Mouse (Mus musculus) heart, embryonic 15.5 days (tissue): ENCODE results near the gene Neu2. TPM values are rescaled to one million over a fixed set of nuclear protein-coding genes. Genes with fewer than 3 reads are reported as not detected.

Experiments used
- ATAC-seq: fragments of 200-750 bp; cut with Nextera tagmentation; replicated peaks from 2 replicates; pipeline ENCODE4 v1.8.0; 2017; ENCODE audit warnings: low read depth, moderate TSS enrichment; ENCODE audit not compliant: insufficient number of reproducible peaks, insufficient read depth, low FRiP score
- H3K27ac ChIP-seq: fragments of 300-500 bp; sonication (generic); 2 replicates; pipeline ENCODE4 v1.5.1; 2015; ENCODE audit warnings: mild to moderate bottlenecking, inconsistent platforms
- H3K27me3 ChIP-seq: fragments of 300-500 bp; sonication (generic); 2 replicates; pipeline ENCODE4 v1.6.1; 2015; ENCODE audit warnings: inconsistent platforms
- H3K36me3 ChIP-seq: fragments of 300-500 bp; sonication (generic); 2 replicates; pipeline ENCODE4 v1.6.1; 2015; ENCODE audit warnings: mild to moderate bottlenecking, inconsistent platforms
- H3K4me1 ChIP-seq: fragments of 300-500 bp; sonication (generic); replicated peaks from 2 replicates; pipeline ENCODE4 v1.6.1; 2015; ENCODE audit warnings: inconsistent platforms
- H3K4me2 ChIP-seq: fragments of 300-500 bp; sonication (generic); 2 replicates; pipeline ENCODE4 v1.6.1; 2015; ENCODE audit warnings: inconsistent platforms, mild to moderate bottlenecking, moderate library complexity
- H3K4me3 ChIP-seq: fragments of 300-500 bp; sonication (generic); 2 replicates; pipeline ENCODE4 v1.5.1; 2015; ENCODE audit warnings: mild to moderate bottlenecking, inconsistent platforms
- H3K9ac ChIP-seq: fragments of 300-500 bp; sonication (generic); 2 replicates; pipeline ENCODE4 v1.6.1; 2015; ENCODE audit warnings: mild to moderate bottlenecking, inconsistent platforms
- H3K9me3 ChIP-seq: fragments of 300-500 bp; sonication (generic); replicated peaks from 2 replicates; pipeline ENCODE4 v1.6.1; 2016; ENCODE audit warnings: inconsistent platforms
- WGBS: fragments of 180-500 bp; shearing (Covaris S2); methylation state at CpG from one replicate; pipeline ENCODE4 v1.1.7; 2015; ENCODE audit warnings: mixed read lengths; 5-methylcytosine and 5-hydroxymethylcytosine counted together
- polyA plus RNA-seq: library from polyadenylated mRNA; unstranded; fragments of >200 nt; fragmentation: Nextera tagmentation; extraction: Ambion mirVana; gene quantifications from 2 replicates; pipeline ENCODE4 v1.2.1, GENCODE M21; 2015

The Neu2 gene
- polyA plus RNA-seq, 1 experiment from 2014 or later = 0.53 TPM

DNA sequence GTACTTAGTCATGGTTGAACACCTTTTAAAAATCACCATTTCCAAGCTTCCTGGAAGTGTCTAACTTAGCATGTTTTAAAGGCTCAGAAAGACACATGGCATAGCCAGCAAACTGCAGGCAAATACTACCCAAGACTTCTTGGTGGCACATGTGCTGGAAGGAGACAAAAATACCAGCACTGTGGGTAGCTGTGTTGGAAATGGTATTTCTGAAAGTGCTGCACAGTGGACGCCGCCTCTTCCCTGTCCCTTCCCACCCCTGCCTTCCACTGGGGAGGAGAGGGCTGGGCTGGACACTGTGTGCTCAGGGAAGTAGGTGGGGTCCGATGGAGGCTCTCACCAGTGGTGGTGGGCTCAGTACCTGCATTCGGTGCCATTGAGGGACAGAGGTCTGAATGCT is 4.2 kb upstream of the Neu2 start:
- Histone ChIP-seq H3K4me2 (no peak overlapping the region), H3K27ac (no peak overlapping the region), H3K9ac (no peak overlapping the region), H3K36me3 (no peaks in the 10 kb centered on the region), H3K4me1 (peaks cover 11% of the 10 kb centered on the region), H3K9me3 (no peaks in the 10 kb centered on the region), H3K27me3 (peaks cover 46% of the 10 kb centered on the region), H3K4me3 (no peak overlapping the region)
- WGBS = 81% methylated on average over 4 of the region's 4 CpGs
- ATAC-seq = no peak

DNA sequence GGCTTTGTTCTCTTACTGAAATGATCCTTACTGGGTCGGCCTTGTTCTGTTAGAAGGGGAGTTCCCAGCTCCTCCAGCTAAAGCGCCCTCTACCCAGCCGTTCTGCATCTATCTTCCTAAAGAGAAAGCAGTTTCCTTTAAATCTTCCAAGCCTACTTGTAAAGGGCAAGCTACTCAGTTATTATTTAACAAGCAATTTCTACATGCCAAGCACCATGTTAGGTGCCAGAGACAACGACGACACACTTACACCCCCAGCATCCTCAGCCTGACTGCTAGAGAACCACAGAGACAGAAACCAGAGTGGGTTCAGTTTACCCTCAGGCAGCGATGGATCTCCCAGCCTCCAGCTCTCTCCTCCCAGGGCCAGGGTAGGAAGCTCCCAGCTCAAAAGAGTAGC is 1.8 kb upstream of the Neu2 start:
- no peak for ATAC-seq
- Histone ChIP-seq H3K27ac (no peak overlapping the region), H3K4me1 (peaks cover 11% of the 10 kb centered on the region), H3K4me3 (no peak overlapping the region), H3K36me3 (no peaks in the 10 kb centered on the region), H3K4me2 (no peak overlapping the region), H3K27me3 (peaks cover 63% of the 10 kb centered on the region), H3K9ac (no peak overlapping the region), H3K9me3 (no peaks in the 10 kb centered on the region)
- 59% methylated on average over 6 of the region's 6 CpGs for WGBS

DNA sequence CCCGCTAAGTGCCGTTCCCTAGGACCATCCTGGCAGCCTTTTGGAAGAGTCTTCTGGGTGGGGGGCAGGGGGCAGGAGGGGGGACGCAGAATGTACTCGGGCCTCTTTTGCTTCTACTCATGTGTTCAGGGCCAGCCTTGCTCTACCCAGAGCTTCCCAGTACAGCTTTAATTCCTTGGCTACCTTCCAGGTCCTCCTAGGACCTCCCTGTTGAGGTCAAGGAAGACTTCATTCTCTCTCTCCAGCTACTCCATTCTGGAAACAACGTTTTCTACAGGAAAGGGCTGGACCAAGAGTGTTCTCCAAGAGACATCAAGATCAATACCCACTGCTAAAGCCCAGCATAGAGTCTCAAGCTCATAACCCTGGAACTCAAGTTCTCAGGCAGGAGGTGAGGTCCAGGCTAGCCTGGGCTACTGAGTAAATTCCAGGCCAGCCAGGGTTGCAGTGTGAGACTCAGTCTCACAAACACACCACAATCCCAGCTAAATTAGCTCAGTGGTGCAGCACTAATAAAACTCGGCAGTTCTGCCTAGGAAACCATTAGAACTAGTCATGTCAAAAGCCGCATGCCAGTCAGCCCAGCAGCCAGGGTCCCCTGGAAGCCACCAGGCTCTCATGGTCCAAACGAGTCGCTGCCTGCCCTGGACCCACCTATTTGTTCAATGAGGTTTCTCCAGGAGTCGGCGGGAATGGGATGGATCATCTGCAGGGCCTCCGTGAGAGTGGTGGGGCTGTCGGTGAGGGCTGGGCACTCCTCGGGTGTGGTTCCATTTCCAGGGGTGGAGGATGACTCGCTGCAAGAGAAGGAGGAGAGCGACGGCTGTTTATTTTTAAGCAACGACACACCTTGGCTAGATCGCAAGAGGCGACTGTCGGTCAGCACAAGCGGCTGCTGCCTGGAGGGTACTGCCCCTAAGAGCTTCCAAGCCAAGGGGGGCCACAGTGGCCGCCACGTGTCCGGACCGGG is 813 bp upstream of the Neu2 start:
- Histone ChIP-seq H3K27me3 (peaks cover 63% of the 10 kb centered on the region), H3K4me2 (peak overlapping the region; percentile 100), H3K4me1 (peaks cover 11% of the 10 kb centered on the region), H3K27ac (no peak overlapping the region), H3K4me3 (peak overlapping the region; percentile 67), H3K9me3 (no peaks in the 10 kb centered on the region), H3K36me3 (no peaks in the 10 kb centered on the region), H3K9ac (no peak overlapping the region; the same call in 1 of the 2 replicates)
- no peak for ATAC-seq
- WGBS = 18% methylated on average over 26 of the region's 26 CpGs

DNA sequence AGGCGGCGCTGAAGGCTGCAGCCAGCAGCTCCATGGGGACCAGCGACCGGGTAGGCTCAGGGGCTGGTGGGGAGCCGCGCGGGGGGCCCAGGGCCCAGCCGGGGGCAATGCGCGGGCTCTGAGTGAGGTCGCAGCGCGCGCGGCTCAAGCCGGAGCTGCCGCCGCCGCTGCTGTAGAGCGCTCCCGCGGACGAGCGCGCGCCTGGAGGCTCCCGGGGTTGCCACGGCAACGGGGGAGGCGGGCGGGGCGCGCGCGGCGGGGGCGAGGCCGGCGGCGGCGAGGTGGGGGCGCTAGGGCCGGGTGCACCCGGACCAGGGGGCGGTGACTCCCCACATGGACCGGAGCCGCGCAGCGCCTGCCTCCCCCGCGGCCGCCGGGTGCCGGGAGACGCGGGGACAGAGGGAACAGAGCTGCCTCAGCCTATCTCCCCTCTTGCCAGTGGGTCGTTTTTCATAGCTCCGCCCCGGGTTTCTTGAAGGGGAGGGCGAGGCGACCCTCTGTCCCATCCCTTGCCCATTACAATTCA is 540 bp downstream of the Neu2 start:
- Histone ChIP-seq H3K4me2 (peak overlapping the region; percentile 100), H3K4me3 (peak overlapping the region; percentile 67), H3K27ac (no peak overlapping the region), H3K4me1 (peaks cover 11% of the 10 kb centered on the region), H3K27me3 (peaks cover 56% of the 10 kb centered on the region), H3K9ac (peak overlapping the region; percentile 52), H3K36me3 (no peaks in the 10 kb centered on the region), H3K9me3 (no peaks in the 10 kb centered on the region)
- WGBS = under 1% methylated on average over 33 of the region's 61 CpGs
- peak; percentile 61 for ATAC-seq

DNA sequence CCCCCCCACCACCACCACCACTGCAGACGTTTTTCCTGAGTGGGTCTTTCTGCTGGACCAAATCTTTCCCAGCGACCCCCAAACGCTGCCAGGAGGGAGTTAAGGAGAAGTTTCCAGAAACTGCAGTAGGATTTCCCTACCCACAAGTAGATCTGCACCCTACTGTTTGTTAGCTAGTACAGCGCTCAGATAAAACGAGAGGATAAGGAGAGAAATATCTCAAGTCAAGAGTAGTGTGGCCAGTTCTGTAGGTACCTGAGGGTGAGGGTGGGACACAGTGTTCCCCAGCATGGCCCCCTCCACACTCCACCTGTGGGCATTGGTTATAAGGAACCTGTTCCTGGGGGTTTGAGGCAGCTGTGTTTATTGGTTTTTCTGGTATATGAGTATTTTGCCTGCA is 1.2 kb downstream of the Neu2 start:
- Histone ChIP-seq H3K36me3 (no peaks in the 10 kb centered on the region), H3K4me2 (peak overlapping the region; percentile 100), H3K9ac (no peak overlapping the region), H3K4me1 (peaks cover 11% of the 10 kb centered on the region), H3K27me3 (peaks cover 58% of the 10 kb centered on the region), H3K9me3 (no peaks in the 10 kb centered on the region), H3K27ac (no peak overlapping the region), H3K4me3 (peak overlapping the region; percentile 67; the same call in 1 of the 2 replicates)
- 20% methylated on average over 5 of the region's 5 CpGs for WGBS
- no peak for ATAC-seq

DNA sequence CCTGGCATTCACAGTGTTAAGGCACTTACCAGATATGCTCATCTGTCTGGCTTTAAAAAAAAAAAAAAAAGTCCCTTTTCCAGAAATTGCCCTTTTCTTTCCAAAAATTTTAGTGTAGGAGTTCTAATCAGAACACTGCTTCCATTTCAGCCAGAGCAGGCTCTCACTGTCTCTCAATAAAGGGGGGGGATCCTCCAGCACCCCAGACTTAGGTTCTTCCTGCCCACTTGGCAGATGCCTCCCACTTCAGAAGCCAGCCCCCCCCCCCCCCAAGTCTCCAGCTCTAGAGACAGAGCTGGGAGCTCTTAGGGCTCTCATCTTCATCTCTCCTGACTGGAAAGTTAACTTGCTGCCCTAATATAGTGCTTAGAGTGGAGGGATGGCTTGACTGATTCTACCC is 10.8 kb downstream of the Neu2 start:
- Histone ChIP-seq H3K36me3 (no peaks in the 10 kb centered on the region), H3K4me2 (0 out of 2 replicates have a peak overlapping the region, but pooled peaks have one; percentile 23), H3K27me3 (peaks cover 2% of the 10 kb centered on the region; the same call in 1 of the 2 replicates), H3K9ac (no peak overlapping the region), H3K4me3 (no peak overlapping the region), H3K9me3 (no peaks in the 10 kb centered on the region), H3K4me1 (0 out of 2 replicates have a peak, but pooled peaks cover 3% of the 10 kb centered on the region), H3K27ac (no peak overlapping the region)
- ATAC-seq = no peak

DNA sequence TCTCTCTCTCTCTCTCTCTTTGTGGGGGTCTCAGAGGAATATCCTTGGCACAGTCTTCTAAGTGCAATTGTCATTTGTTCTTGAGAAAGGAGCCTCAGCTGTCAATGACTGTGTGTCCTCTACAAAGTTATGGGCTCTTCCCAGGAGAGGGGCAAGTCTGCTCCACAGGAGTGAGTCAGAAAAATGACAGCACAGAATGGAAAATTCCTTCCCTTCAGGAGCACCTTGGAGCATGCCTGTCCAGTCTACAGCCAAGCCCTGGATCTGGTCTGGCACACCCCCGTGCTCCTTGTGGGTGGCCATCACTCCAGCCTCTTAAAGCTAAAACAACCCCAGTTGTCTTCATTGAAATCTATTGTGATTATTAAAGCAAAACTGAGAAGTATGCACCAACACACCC is 11.8 kb downstream of the Neu2 start:
- Histone ChIP-seq H3K4me1 (0 out of 2 replicates have a peak, but pooled peaks cover 3% of the 10 kb centered on the region), H3K4me2 (no peak overlapping the region), H3K4me3 (no peak overlapping the region), H3K9me3 (no peaks in the 10 kb centered on the region), H3K27ac (no peak overlapping the region), H3K27me3 (no peaks in the 10 kb centered on the region), H3K9ac (no peak overlapping the region), H3K36me3 (no peaks in the 10 kb centered on the region)
- no peak for ATAC-seq
- WGBS = 46% methylated on average over 1 of the region's 1 CpGs

DNA sequence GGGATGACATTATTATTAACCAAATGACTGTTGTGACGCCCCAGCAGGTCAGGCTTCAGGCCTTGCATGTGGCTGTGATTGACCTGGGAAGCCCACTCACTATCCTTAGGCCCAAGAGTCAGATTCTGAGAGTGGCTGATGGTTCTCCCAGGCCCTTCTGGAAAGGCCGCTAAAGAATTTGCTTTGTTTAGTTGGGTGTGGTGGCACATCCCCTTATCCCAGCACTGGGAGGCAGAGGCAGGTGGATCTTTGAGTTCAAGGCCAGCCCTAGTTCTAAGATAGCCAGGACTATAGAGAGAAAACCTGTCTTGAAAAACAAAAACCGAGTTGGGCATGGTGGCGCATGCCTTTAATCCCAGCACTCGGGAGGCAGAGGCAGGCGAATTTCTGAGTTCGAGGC is 15.4 kb downstream of the Neu2 start:
- no peak for ATAC-seq
- H3K27me3 ChIP-seq = no peaks in the 10 kb centered on the region
- H3K4me1 ChIP-seq = 0 out of 2 replicates have a peak, but pooled peaks cover 3% of the 10 kb centered on the region
- H3K27ac ChIP-seq = no peak overlapping the region
- H3K9me3 ChIP-seq = no peaks in the 10 kb centered on the region
- no peak overlapping the region for H3K9ac ChIP-seq
- H3K4me3 ChIP-seq = no peak overlapping the region
- H3K4me2 ChIP-seq = no peak overlapping the region
- H3K36me3 ChIP-seq = no peaks in the 10 kb centered on the region
- WGBS = 86% methylated on average over 7 of the region's 7 CpGs

DNA sequence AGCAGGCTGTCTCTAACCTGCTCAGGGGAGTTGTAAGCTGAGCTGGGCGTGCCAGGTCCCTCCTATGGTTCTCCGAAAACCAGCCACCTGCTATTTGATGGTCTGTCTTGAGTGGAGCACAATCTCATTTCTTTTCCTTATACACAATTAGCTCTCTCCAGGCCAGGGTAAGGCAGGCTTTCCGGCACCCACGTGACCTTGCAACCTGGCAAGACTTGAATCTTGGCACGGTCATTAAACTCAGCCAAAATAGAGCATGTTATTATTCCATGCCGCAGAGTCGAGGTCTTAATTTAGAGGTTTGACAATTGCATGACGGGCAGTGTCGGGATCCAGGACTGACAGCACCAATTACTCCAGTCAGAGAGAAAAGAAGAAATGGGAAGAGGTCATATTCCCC is 17.5 kb downstream of the Neu2 start:
- H3K27me3 ChIP-seq = no peaks in the 10 kb centered on the region
- no peak for ATAC-seq
- no peak overlapping the region for H3K4me2 ChIP-seq
- 79% methylated on average over 9 of the region's 9 CpGs for WGBS
- H3K36me3 ChIP-seq = no peaks in the 10 kb centered on the region
- no peaks in the 10 kb centered on the region for H3K4me1 ChIP-seq
- H3K27ac ChIP-seq = no peak overlapping the region
- H3K4me3 ChIP-seq = no peak overlapping the region
- no peaks in the 10 kb centered on the region for H3K9me3 ChIP-seq
- H3K9ac ChIP-seq = no peak overlapping the region

DNA sequence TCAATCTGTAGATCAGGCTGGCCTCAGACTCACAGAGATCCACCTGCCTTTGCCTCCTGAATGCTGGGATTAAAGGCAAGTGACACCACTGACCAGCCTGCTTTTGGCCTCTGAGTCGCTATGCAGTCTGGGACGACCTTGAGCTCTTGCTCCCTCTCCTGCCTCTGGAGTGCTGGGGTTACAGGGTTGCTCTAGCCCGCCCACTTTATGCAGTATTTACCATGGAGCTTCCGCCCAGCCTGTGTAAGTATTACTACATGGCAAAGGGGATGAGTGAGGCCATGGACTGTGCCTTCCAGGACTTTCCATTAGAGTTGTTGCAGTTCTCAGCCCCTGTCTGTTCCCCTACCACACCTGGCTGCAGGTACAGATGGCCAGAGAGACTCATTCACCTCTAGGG is 22.7 kb downstream of the Neu2 start:
- H3K36me3 ChIP-seq = no peaks in the 10 kb centered on the region
- WGBS = 75% methylated on average over 4 of the region's 4 CpGs
- ATAC-seq = no peak

DNA sequence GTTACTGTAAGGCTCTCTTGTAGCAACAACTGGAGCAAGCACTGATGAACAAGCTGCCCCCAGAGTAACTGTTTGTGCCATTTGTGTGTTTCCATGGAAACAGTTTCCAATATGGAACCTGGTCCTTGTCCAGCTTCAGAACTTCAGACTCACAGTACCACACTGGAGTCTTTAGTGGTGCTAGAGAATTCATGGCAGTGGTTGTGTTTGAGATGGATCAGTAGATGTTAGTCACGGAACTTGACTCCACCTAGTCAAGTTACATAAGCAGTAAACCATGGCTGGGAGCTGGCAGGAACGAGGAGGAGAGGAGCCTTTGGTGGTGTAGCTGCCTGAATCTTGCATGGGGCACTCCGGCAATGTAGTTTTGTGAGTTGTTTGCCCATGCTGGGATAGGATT is 24.4 kb downstream of the Neu2 start:
- WGBS = 70% methylated on average over 3 of the region's 3 CpGs
- H3K4me2 ChIP-seq = no peak overlapping the region
- no peak overlapping the region for H3K4me3 ChIP-seq
- no peaks in the 10 kb centered on the region for H3K4me1 ChIP-seq
- no peaks in the 10 kb centered on the region for H3K9me3 ChIP-seq
- no peak for ATAC-seq
- no peaks in the 10 kb centered on the region for H3K27me3 ChIP-seq
- no peak overlapping the region for H3K27ac ChIP-seq
- no peaks in the 10 kb centered on the region for H3K36me3 ChIP-seq
- H3K9ac ChIP-seq = no peak overlapping the region

More for the DNA sequence above, 22.7 kb downstream of the Neu2 start:
- Histone ChIP-seq H3K4me2 (no peak overlapping the region), H3K4me3 (no peak overlapping the region), H3K9ac (no peak overlapping the region), H3K27me3 (no peaks in the 10 kb centered on the region), H3K27ac (no peak overlapping the region), H3K9me3 (no peaks in the 10 kb centered on the region), H3K4me1 (no peaks in the 10 kb centered on the region)
